In the genomic region with DNA sequence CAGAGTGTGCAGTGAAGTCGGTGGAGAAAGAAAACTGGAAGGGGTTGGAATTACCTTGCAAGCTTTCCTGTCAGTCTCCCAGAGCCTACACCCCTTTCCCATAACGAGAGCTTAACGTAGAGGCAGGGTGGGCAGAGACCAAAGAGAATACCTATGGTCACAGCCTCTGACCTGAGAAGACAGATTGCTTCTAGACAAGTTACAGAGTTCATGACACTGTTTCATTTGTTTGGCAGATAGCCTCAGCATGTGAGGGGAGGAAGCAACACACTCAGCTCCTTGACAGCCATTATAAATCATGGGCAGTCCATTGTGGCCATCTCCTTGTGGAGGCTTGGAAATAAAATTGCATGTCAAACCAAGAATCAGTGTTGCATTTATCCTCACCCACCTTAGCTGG, we compare ENCODE assay signal across 10 mouse cellular contexts.
"Had no signal": no experiment of that assay in that cellular context is flagged by ENCODE, and none has a peak within 500 bp of the region (broad histone marks: within the 10 kb centered on the region; RNA-seq: fewer than 3 reads in every experiment).

No protein-coding gene starts in this region.

- H3K27me3 ChIP-seq: limb, embryonic 15.5 days; liver, embryonic 13.5 days; midbrain, embryonic 13.5 days had no signal

- H3K27ac ChIP-seq: left cerebral cortex, adult 2 months; limb, embryonic 15.5 days; liver, embryonic 13.5 days; midbrain, embryonic 13.5 days had no signal

- H3K9ac ChIP-seq: limb, embryonic 15.5 days; liver, embryonic 13.5 days; liver, postnatal 0 days; midbrain, embryonic 13.5 days had no signal

- ATAC-seq: inflammation-experienced regulatory T-cells, adult 6 months; intestine, postnatal 0 days; liver, postnatal 0 days; midbrain, embryonic 13.5 days had no signal

- H3K4me1 ChIP-seq: limb, embryonic 15.5 days; liver, embryonic 13.5 days; midbrain, embryonic 13.5 days had no signal

- H3K4me2 ChIP-seq: limb, embryonic 15.5 days; liver, embryonic 13.5 days; midbrain, embryonic 13.5 days had no signal

- H3K4me3 ChIP-seq: left cerebral cortex, adult 2 months; limb, embryonic 15.5 days; liver, embryonic 13.5 days; midbrain, embryonic 13.5 days had no signal

- DNase-seq: liver, embryonic 13.5 days; liver, postnatal 0 days; spleen, adult 18-20 months; thymus, adult 18-20 months; thymus, postnatal 14 days had no signal

- H3K9me3 ChIP-seq: limb, embryonic 15.5 days; liver, embryonic 13.5 days; midbrain, embryonic 13.5 days had no signal

- H3K36me3 ChIP-seq: limb, embryonic 15.5 days; liver, embryonic 13.5 days; midbrain, embryonic 13.5 days had no signal
